Mouse (Mus musculus) neural tube, embryonic 10.5 days (tissue): ENCODE data around the gene Mup11.
"Not testable (repeated sequence)": the region's sequence is repeated elsewhere in the genome, so short reads cannot be mapped to it uniquely, and the experiment has no call there.

Experiments
- DNase-seq: peaks from one replicate; pipeline ENCODE4 v3.0.0-alpha.2; 2017; ENCODE audit warnings: low spot score; ENCODE audit errors: extremely low spot score

Mup11 gene

GRCm38 (mm10) chr4:60662311-60662710 lies at the start of gene Mup11:
Gene Mup11 (minus strand): TSS chr4:60662411.
- DNase-seq = not testable (repeated sequence)
